Mouse (Mus musculus): ENCODE results near the gene Mad1l1. TPM values are rescaled to one million over a fixed set of nuclear protein-coding genes. Genes with fewer than 3 reads are reported as not detected.

Mad1l1 gene
- polyA plus RNA-seq, 1 experiment from 2014 or later: 39.8 TPM

DNA sequence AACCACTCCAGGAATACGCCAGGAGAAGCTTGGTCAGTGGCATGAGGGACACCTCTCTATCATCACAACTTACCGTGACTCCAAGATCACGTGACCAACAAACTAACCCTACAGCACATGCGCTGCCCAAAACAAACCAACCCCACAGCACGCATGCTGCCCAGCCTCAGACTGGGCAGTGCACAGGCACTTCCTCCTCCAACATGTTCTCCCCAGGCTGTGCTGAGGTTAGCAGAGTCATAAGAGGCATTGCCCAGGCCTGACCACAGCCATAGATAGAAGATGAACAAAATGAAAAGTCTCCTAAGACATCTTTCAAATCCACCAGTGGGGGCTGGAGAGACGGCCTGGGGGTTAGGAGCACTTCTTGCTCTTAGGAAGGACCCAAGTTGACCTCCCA lies 135.6 kb downstream of the Mad1l1 start:
- ATAC-seq (ENCODE audit: insufficient read depth, low FRiP score, low read depth): no peak
- Histone ChIP-seq H3K4me2 (no peak overlapping the region), H3K27ac (no peak overlapping the region), H3K9ac (no peak overlapping the region), H3K27me3 (replicated peaks) (no peaks in the 10 kb centered on the region), H3K4me1 (no peaks in the 10 kb centered on the region), H3K9me3 (no peaks in the 10 kb centered on the region), H3K36me3 (no peaks in the 10 kb centered on the region), H3K4me3 (replicated peaks) (no peak overlapping the region)
- 91% methylated on average over 6 of the region's 6 CpGs for WGBS

DNA sequence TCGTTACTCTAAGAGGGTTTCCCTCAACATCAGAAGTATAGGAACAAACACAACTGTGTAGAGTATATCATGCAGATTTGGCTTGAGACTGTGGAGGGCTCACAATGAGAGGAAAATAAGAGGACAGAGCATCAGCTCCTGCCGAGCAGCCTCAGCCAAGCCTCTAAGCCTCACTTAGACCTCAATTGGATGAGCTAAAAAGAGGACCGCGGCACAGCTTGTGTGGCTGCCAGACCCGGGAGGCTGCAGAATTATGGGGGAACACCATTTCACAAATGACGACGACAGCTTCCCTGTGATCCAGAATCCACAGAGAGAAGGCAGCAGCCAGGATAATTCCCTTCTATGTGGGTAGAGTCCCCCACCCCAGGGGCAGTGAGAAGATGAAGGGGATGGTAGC lies 138.0 kb downstream of the Mad1l1 start:
- no peak for ATAC-seq (ENCODE audit: insufficient read depth, low FRiP score, low read depth)
- no peak overlapping the region for H3K27ac ChIP-seq
- H3K4me3 ChIP-seq (replicated peaks): no peak overlapping the region
- no peaks in the 10 kb centered on the region for H3K36me3 ChIP-seq
- H3K9ac ChIP-seq: no peak overlapping the region
- H3K9me3 ChIP-seq: no peaks in the 10 kb centered on the region
- H3K4me2 ChIP-seq: no peak overlapping the region
- WGBS: 84% methylated on average over 7 of the region's 7 CpGs
- no peaks in the 10 kb centered on the region for H3K27me3 ChIP-seq (replicated peaks)
- H3K4me1 ChIP-seq: no peaks in the 10 kb centered on the region

- Histone ChIP-seq H3K9me3 (no peaks in the 10 kb centered on the region), H3K4me1 (0 out of 2 replicates have a peak, but pooled peaks cover 4% of the 10 kb centered on the region), H3K4me2 (no peak overlapping the region), H3K36me3 (no peaks in the 10 kb centered on the region), H3K4me3 (replicated peaks) (no peak overlapping the region), H3K9ac (no peak overlapping the region), H3K27me3 (replicated peaks) (no peaks in the 10 kb centered on the region), H3K27ac (no peak overlapping the region)
- no peak for ATAC-seq (ENCODE audit: insufficient read depth, low FRiP score, low read depth)
- 88% methylated on average over 4 of the region's 4 CpGs for WGBS
Observed at GRCm38 (mm10) chr5:140182351-140182750, 139.0 kb downstream of the Mad1l1 start.

DNA sequence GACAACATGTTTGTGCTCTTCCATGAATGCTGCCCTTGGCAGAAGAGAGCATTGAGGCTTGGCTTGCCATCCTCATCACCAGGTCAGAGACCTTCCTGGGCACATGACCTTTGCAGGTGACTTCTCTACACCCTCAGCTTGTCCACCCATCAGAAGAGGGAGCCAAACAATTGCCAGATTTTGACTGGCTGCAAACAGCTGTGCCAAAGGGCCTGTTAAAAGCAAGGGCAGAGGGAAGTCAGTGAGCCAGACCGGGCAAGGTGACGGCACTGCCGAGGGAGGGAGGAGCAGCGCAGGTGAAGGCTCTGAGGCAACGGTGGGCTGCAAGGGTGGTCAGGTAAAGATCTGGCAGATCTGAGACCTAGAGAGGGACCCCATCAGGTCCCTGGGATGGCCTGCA lies 141.3 kb downstream of the Mad1l1 start:
- Histone ChIP-seq H3K4me3 (replicated peaks) (no peak overlapping the region), H3K9ac (no peak overlapping the region), H3K4me1 (0 out of 2 replicates have a peak, but pooled peaks cover 4% of the 10 kb centered on the region), H3K27me3 (replicated peaks) (no peaks in the 10 kb centered on the region), H3K36me3 (no peaks in the 10 kb centered on the region), H3K27ac (no peak overlapping the region), H3K9me3 (no peaks in the 10 kb centered on the region), H3K4me2 (no peak overlapping the region)
- no peak for ATAC-seq (ENCODE audit: insufficient read depth, low FRiP score, low read depth)
- WGBS: 93% methylated on average over 5 of the region's 5 CpGs

DNA sequence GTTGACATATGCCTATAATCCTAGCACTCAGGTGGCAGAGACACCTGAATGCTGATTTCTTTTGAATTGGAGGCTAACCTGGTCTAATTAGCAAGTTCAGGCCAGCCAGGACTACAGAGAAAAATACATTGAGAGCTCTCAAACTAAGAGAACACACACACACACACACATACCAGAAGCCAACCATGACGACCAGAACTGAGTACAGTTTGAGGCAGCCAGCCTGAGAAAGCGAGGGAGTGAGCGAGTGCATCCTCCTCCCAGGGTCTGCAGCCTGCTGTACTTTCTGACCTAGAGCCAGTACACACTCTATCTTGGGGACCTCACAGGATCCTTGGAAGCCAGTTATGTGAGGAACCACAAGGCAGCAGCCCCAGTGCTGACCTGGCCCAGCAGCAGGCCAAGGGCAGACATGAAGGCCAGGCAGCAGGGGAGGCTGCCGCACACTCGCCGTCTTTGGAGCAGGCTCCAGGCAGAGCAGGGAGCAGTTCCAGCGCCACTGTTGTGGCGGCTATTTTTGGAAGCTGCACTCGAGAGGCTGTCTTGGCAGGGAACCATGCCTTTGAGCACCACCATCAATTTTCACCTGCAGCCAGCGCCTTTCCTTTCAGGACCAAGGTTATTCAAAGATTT lies 143.2 kb downstream of the Mad1l1 start:
- Histone ChIP-seq H3K9ac (no peak overlapping the region), H3K4me3 (replicated peaks) (no peak overlapping the region), H3K4me2 (no peak overlapping the region), H3K36me3 (no peaks in the 10 kb centered on the region), H3K9me3 (no peaks in the 10 kb centered on the region), H3K27me3 (replicated peaks) (no peaks in the 10 kb centered on the region), H3K27ac (no peak overlapping the region), H3K4me1 (0 out of 2 replicates have a peak, but pooled peaks cover 4% of the 10 kb centered on the region)
- 58% methylated on average over 10 of the region's 10 CpGs for WGBS
- no peak for ATAC-seq (ENCODE audit: insufficient read depth, low FRiP score, low read depth)

- H3K4me3 ChIP-seq (replicated peaks): no peak overlapping the region
- 0 out of 2 replicates have a peak, but pooled peaks cover 4% of the 10 kb centered on the region for H3K4me1 ChIP-seq
- H3K27me3 ChIP-seq (replicated peaks): no peaks in the 10 kb centered on the region
- H3K27ac ChIP-seq: no peak overlapping the region
- H3K36me3 ChIP-seq: no peaks in the 10 kb centered on the region
- ATAC-seq (ENCODE audit: insufficient read depth, low FRiP score, low read depth): no peak
- 74% methylated on average over 8 of the region's 8 CpGs for WGBS
- H3K4me2 ChIP-seq: no peak overlapping the region
- H3K9me3 ChIP-seq: no peaks in the 10 kb centered on the region
- H3K9ac ChIP-seq: no peak overlapping the region
Observed at GRCm38 (mm10) chr5:140177582-140177981, 143.8 kb downstream of the Mad1l1 start.

DNA sequence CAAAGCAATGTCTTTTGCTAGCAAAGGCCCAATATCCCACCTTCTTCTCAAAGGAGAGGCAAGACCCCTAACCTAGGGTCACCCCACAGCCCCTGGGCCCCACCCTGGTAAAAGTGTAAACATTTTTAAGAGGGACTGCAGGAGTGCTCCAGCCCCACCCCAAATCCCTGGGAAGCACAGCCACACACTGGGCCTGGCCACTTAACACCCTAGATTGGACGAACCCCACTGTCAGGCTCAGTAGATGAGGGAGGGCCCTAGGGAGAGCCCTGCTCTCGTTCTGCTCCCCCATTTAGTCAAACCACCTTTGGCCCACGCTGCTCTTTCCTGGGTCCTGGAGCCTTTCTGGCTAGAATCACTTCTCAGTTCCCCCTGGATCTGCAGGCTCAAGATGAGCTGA lies 145.0 kb downstream of the Mad1l1 start:
- Histone ChIP-seq H3K36me3 (no peaks in the 10 kb centered on the region), H3K9ac (no peak overlapping the region), H3K4me1 (0 out of 2 replicates have a peak, but pooled peaks cover 4% of the 10 kb centered on the region), H3K4me2 (no peak overlapping the region), H3K4me3 (replicated peaks) (no peak overlapping the region), H3K27me3 (replicated peaks) (no peaks in the 10 kb centered on the region), H3K27ac (no peak overlapping the region), H3K9me3 (no peaks in the 10 kb centered on the region)
- no peak for ATAC-seq (ENCODE audit: insufficient read depth, low FRiP score, low read depth)
- 63% methylated on average over 3 of the region's 3 CpGs for WGBS

DNA sequence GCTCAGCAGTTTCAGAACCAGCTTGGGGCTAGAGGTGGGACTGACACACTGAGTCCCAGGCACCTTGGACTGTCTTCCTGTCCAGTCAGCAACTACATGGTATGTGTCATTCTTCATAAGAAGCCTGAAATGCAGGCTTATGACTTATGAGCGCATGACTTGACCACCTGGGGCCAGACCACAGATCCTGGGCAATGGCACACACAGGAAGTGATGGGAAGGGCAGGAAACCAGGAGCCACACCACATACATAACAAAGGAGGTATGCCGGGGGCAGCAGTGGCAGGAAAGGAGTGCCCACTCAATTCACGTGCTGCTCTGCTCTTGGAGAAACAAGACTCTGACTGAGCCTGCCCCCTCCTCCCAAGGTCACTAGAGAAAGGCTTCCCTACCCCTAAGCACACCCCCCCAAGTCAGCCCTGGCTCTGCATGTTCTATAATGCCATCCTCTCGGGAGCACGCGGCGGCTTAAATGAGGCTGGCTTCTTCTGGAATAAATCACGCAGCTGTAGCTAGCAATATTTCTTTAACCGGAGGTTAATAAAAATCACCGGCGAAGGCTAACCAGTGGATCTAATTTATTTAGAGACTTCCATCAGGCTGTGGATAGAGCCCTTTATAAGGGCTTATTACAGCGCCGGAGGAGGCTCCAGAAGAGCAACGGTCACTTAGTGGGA lies 146.4 kb downstream of the Mad1l1 start:
- 83% methylated on average over 14 of the region's 14 CpGs for WGBS
- H3K36me3 ChIP-seq: no peaks in the 10 kb centered on the region

DNA sequence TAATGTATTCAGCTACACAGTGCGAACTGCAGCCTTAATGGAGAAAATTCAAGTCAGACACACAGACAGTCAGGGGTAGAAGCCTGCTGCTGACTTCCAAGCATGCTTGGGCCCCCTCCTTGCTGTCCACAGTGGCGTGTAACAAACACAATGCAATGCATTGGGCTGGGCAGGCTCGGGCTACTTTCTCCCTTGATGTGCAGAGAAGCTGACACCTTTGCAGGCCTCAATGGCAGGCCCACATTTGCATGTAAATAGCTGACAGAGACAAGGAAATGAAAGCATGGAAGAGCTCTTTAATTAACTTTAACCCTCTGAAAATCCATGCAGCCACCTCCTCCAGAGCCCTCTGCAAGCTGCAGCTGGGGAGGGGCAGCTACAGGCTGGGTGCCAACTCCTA lies 147.3 kb downstream of the Mad1l1 start:
- Histone ChIP-seq H3K4me1 (0 out of 2 replicates have a peak, but pooled peaks cover 4% of the 10 kb centered on the region), H3K4me2 (no peak overlapping the region), H3K4me3 (replicated peaks) (no peak overlapping the region), H3K9ac (no peak overlapping the region), H3K9me3 (no peaks in the 10 kb centered on the region), H3K27me3 (replicated peaks) (no peaks in the 10 kb centered on the region), H3K36me3 (no peaks in the 10 kb centered on the region), H3K27ac (no peak overlapping the region)
- ATAC-seq (ENCODE audit: insufficient read depth, low FRiP score, low read depth): no peak
- WGBS: 59% methylated on average over 3 of the region's 3 CpGs

More for the DNA sequence above, 146.4 kb downstream of the Mad1l1 start:
- Histone ChIP-seq H3K4me2 (no peak overlapping the region), H3K4me1 (0 out of 2 replicates have a peak, but pooled peaks cover 4% of the 10 kb centered on the region), H3K27me3 (replicated peaks) (no peaks in the 10 kb centered on the region), H3K27ac (no peak overlapping the region), H3K9me3 (no peaks in the 10 kb centered on the region), H3K9ac (no peak overlapping the region), H3K4me3 (replicated peaks) (no peak overlapping the region)
- ATAC-seq (ENCODE audit: insufficient read depth, low FRiP score, low read depth): no peak

DNA sequence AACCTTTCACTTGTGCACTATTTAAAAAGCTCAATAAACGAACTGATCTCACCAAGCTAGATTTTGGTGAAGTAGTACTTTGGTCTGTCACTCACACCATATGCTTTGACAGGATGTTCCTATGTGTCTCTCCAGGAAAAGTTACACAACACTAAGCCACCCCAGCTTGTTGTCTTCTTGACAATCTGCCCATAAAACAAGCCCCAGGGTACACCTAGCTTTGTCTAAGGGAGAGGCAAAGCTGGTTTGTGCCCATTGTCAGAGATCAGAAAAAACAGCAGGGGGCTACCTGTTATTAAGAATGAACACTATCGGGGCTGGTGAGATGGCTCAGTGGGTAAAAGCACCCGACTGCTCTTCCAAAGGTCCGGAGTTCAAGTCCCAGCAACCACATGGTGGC lies 148.2 kb downstream of the Mad1l1 start:
- WGBS: 85% methylated on average over 4 of the region's 4 CpGs
- 0 out of 2 replicates have a peak, but pooled peaks cover 2% of the 10 kb centered on the region for H3K4me1 ChIP-seq

DNA sequence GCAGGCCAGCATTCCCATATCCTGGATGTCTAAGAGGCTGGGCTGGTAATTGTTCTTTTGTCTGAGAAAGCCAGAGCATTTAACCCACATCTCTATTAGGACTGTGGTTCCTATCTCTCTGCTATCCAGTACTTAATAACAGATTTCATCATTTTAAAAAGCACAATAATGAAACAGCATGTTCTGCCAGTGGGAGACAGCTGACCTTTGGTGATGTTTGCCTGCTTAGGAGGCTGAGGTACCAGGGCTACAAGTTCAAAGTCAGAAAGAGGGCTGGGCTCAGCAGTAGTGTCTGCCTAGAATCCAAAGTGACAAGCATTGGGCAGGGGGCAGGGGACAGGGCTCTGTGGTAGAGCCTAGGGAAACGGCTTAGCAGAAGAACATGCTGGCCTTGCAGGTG lies 149.6 kb downstream of the Mad1l1 start:
- no peak overlapping the region for H3K27ac ChIP-seq
- no peak overlapping the region for H3K4me3 ChIP-seq (replicated peaks)
- no peak for ATAC-seq (ENCODE audit: insufficient read depth, low FRiP score, low read depth)
- H3K27me3 ChIP-seq (replicated peaks): no peaks in the 10 kb centered on the region
- H3K4me2 ChIP-seq: no peak overlapping the region
- H3K9ac ChIP-seq: no peak overlapping the region
- no peaks in the 10 kb centered on the region for H3K9me3 ChIP-seq
- no peaks in the 10 kb centered on the region for H3K4me1 ChIP-seq
- WGBS: 79% methylated on average over 1 of the region's 1 CpGs
- H3K36me3 ChIP-seq: no peaks in the 10 kb centered on the region

More for the DNA sequence above, 148.2 kb downstream of the Mad1l1 start:
- no peak for ATAC-seq (ENCODE audit: insufficient read depth, low FRiP score, low read depth)
- H3K27me3 ChIP-seq (replicated peaks): no peaks in the 10 kb centered on the region
- no peaks in the 10 kb centered on the region for H3K36me3 ChIP-seq
- no peak overlapping the region for H3K27ac ChIP-seq
- H3K9ac ChIP-seq: no peak overlapping the region
- H3K4me2 ChIP-seq: no peak overlapping the region
- H3K9me3 ChIP-seq: no peaks in the 10 kb centered on the region
- no peak overlapping the region for H3K4me3 ChIP-seq (replicated peaks)

GRCm38 (mm10) chr5:140167531-140167930 lies 153.8 kb downstream of the Mad1l1 start:
- H3K27ac ChIP-seq: no peak overlapping the region
- no peaks in the 10 kb centered on the region for H3K4me1 ChIP-seq
- no peak for ATAC-seq (ENCODE audit: insufficient read depth, low FRiP score, low read depth)
- no peaks in the 10 kb centered on the region for H3K27me3 ChIP-seq (replicated peaks)
- 68% methylated on average over 6 of the region's 6 CpGs for WGBS
- H3K9ac ChIP-seq: no peak overlapping the region
- H3K4me2 ChIP-seq: no peak overlapping the region
- no peaks in the 10 kb centered on the region for H3K36me3 ChIP-seq
- H3K4me3 ChIP-seq (replicated peaks): no peak overlapping the region
- H3K9me3 ChIP-seq: no peaks in the 10 kb centered on the region
